Mouse (Mus musculus): ENCODE measurements around the gene Pex11g. TPM values are rescaled to one million over a fixed set of nuclear protein-coding genes. Genes with fewer than 3 reads are reported as not detected.

Gene Pex11g
- polyA plus RNA-seq, 1 experiment: 4.6 TPM

DNA sequence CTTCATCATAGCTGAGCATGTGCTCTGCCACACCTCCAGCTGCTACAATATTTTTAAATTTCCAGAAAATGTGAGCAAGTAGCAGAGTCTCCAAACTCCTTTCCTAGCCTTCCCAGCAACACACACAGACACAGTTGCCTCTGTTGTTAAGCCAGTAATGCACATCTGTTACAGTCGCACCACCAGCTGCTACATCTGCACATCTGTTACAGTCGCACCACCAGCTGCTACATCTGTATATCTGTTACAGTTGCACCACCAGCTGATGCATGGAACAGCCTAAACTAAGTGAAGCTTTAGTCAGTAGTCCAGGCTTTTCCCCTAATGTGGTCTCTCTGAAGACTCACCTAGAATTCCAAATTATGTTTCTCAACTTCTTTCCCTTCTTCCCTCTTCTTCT lies 39.1 kb downstream of the Pex11g start:
- no peaks in the 10 kb centered on the region for H3K9me3 ChIP-seq (replicated peaks; ENCODE audit: control insufficient read depth, insufficient read depth, low read length, poor library complexity, severe bottlenecking)
- no peak overlapping the region for H3K27ac ChIP-seq (ENCODE audit: insufficient read depth, low read length)
- H3K36me3 ChIP-seq (ENCODE audit: control insufficient read depth, insufficient read depth, low read length, poor library complexity, severe bottlenecking): peaks cover 53% of the 10 kb centered on the region
- no peaks in the 10 kb centered on the region for H3K27me3 ChIP-seq (ENCODE audit: control insufficient read depth, insufficient read depth, low read length, poor library complexity, severe bottlenecking)
- no peak for TF ChIP-seq EP300 (IDR thresholded peaks at IDR 0.05; ENCODE audit: insufficient read depth, low read depth, low read length)
- no peak for TF ChIP-seq POLR2A (IDR thresholded peaks at IDR 0.05; ENCODE audit: insufficient read depth, low read length)
- TF ChIP-seq CTCF (IDR thresholded peaks at IDR 0.05; ENCODE audit: low read depth, low read length): no peak
- no peak overlapping the region for H3K9ac ChIP-seq (ENCODE audit: low read depth, poor library complexity, severe bottlenecking)
- H3K4me3 ChIP-seq (ENCODE audit: low read depth, low read length): no peak overlapping the region
- peaks cover 4% of the 10 kb centered on the region for H3K4me1 ChIP-seq (ENCODE audit: control insufficient read depth, insufficient read depth, low read length)

DNA sequence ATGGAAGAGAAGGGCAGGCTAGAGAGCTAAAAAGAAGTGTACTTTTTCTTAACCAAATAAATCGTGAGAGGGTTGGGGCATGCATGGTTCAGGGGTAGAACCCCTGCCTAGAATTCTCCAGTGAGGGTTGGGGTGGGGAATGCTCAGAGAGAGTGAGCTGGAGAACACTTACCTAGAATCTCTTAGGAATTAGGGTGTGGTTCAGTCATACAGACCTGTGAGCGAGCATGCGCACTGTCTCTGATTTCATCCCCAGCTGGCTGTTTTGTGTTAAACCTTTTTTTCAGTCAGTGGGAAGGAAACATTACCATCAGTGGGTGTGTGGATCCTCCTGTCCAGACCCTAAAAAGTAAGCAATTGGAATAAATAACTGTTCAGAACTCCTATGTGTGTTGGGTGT lies 41.3 kb downstream of the Pex11g start:
- TF ChIP-seq POLR2A (IDR thresholded peaks at IDR 0.05; ENCODE audit: insufficient read depth, low read length) (no peak), CTCF (IDR thresholded peaks at IDR 0.05; ENCODE audit: low read depth, low read length) (no peak), EP300 (IDR thresholded peaks at IDR 0.05; ENCODE audit: insufficient read depth, low read depth, low read length) (no peak)
- H3K4me3 ChIP-seq (ENCODE audit: low read depth, low read length): no peak overlapping the region

DNA sequence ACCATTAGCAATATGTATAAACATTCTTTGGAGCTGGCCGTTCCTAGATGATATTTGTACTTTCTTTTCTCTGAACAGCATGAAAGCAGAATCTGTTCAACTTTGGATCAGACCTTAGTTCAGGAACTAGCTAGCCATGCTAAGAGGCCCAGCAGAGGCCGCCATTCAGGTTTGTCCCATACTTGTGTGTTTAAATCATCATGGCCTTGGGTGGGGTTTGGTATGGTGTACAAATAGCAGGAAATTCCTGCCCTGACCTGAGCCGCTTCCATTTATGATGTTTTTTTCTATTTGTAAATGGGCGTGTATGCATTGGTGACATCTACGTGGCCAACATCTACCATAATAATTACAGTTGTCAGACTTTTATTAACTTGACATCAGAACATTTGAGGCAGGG lies 42.3 kb downstream of the Pex11g start:
- Histone ChIP-seq H3K36me3 (ENCODE audit: control insufficient read depth, insufficient read depth, low read length, poor library complexity, severe bottlenecking) (peaks cover 29% of the 10 kb centered on the region), H3K27ac (ENCODE audit: insufficient read depth, low read length) (no peak overlapping the region), H3K9me3 (replicated peaks; ENCODE audit: control insufficient read depth, insufficient read depth, low read length, poor library complexity, severe bottlenecking) (no peaks in the 10 kb centered on the region), H3K9ac (ENCODE audit: low read depth, poor library complexity, severe bottlenecking) (no peak overlapping the region), H3K4me3 (ENCODE audit: low read depth, low read length) (no peak overlapping the region), H3K27me3 (ENCODE audit: control insufficient read depth, insufficient read depth, low read length, poor library complexity, severe bottlenecking) (no peaks in the 10 kb centered on the region), H3K4me1 (ENCODE audit: control insufficient read depth, insufficient read depth, low read length) (peaks cover 4% of the 10 kb centered on the region)
- TF ChIP-seq EP300 (IDR thresholded peaks at IDR 0.05; ENCODE audit: insufficient read depth, low read depth, low read length) (no peak), POLR2A (IDR thresholded peaks at IDR 0.05; ENCODE audit: insufficient read depth, low read length) (no peak), CTCF (IDR thresholded peaks at IDR 0.05; ENCODE audit: low read depth, low read length) (no peak)

More for the DNA sequence above, 41.3 kb downstream of the Pex11g start:
- H3K9me3 ChIP-seq (replicated peaks; ENCODE audit: control insufficient read depth, insufficient read depth, low read length, poor library complexity, severe bottlenecking): no peaks in the 10 kb centered on the region
- H3K36me3 ChIP-seq (ENCODE audit: control insufficient read depth, insufficient read depth, low read length, poor library complexity, severe bottlenecking): peaks cover 34% of the 10 kb centered on the region
- H3K4me1 ChIP-seq (ENCODE audit: control insufficient read depth, insufficient read depth, low read length): peaks cover 4% of the 10 kb centered on the region
- no peak overlapping the region for H3K9ac ChIP-seq (ENCODE audit: low read depth, poor library complexity, severe bottlenecking)
- H3K27me3 ChIP-seq (ENCODE audit: control insufficient read depth, insufficient read depth, low read length, poor library complexity, severe bottlenecking): no peaks in the 10 kb centered on the region
- 0 out of 2 replicates have a peak overlapping the region, but pooled peaks have one; percentile 46 for H3K27ac ChIP-seq (ENCODE audit: insufficient read depth, low read length)

DNA sequence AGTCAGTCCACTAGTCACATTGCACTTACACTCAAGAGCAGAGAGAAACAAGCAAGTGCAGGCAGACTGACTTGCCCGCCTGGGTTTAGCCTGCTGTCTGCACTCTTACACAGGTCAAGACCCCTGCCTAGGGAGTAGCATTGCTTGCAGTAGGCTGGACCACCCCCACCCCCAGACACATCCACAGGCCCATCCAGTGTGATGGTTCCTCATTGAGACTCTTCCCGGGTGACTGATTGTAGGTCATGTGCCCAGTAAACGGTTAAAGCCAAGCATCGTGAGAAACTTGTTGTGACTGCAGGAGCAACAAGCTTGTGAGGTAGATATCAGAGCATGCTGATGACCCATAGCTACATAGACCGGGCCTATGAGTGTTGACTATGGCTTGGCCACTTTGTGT lies 46.0 kb downstream of the Pex11g start:
- Histone ChIP-seq H3K27ac (ENCODE audit: insufficient read depth, low read length) (no peak overlapping the region), H3K4me3 (ENCODE audit: low read depth, low read length) (no peak overlapping the region), H3K27me3 (ENCODE audit: control insufficient read depth, insufficient read depth, low read length, poor library complexity, severe bottlenecking) (no peaks in the 10 kb centered on the region), H3K9ac (ENCODE audit: low read depth, poor library complexity, severe bottlenecking) (no peak overlapping the region), H3K36me3 (ENCODE audit: control insufficient read depth, insufficient read depth, low read length, poor library complexity, severe bottlenecking) (0 out of 2 replicates have a peak, but pooled peaks cover 10% of the 10 kb centered on the region), H3K4me1 (ENCODE audit: control insufficient read depth, insufficient read depth, low read length) (peaks cover 9% of the 10 kb centered on the region), H3K9me3 (replicated peaks; ENCODE audit: control insufficient read depth, insufficient read depth, low read length, poor library complexity, severe bottlenecking) (no peaks in the 10 kb centered on the region)
- no peak for TF ChIP-seq CTCF (IDR thresholded peaks at IDR 0.05; ENCODE audit: low read depth, low read length)
- TF ChIP-seq POLR2A (IDR thresholded peaks at IDR 0.05; ENCODE audit: insufficient read depth, low read length): no peak
- no peak for TF ChIP-seq EP300 (IDR thresholded peaks at IDR 0.05; ENCODE audit: insufficient read depth, low read depth, low read length)

DNA sequence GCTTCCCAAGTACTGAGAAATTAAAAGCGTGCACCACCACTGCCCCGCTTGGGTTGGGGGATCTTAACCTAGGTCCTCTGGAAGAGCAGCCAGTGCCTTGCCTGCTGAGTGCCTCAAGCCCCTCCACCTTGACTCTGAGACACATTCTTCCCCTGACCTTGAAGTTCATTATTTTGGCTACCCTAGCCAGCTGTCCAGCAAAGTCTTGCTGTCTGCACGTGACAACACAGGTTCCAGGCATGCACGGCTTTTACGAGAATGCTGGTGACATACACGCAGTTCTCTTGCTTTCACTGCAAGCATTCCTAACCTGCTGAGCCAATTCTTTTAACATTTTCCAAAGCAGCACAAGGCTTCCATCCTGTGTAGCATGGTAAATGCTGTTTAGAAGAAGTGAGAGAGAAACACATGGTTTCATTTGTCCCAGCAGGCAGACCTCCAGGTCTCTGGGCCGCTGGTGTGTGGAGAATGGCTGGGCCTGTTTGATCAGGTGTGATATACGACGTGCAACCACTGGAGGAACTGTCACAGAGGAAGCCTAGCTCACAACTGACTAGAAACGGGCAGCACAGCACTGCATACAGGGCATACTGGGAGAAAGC lies 47.3 kb downstream of the Pex11g start:
- TF ChIP-seq CTCF (IDR thresholded peaks at IDR 0.05; ENCODE audit: low read depth, low read length) (no peak), EP300 (IDR thresholded peaks at IDR 0.05; ENCODE audit: insufficient read depth, low read depth, low read length) (peak; percentile 57; the same call in 1 of the 2 replicates)
- Histone ChIP-seq H3K4me1 (ENCODE audit: control insufficient read depth, insufficient read depth, low read length) (peaks cover 15% of the 10 kb centered on the region), H3K27ac (ENCODE audit: insufficient read depth, low read length) (no peak overlapping the region), H3K36me3 (ENCODE audit: control insufficient read depth, insufficient read depth, low read length, poor library complexity, severe bottlenecking) (0 out of 2 replicates have a peak, but pooled peaks cover 10% of the 10 kb centered on the region), H3K4me3 (ENCODE audit: low read depth, low read length) (no peak overlapping the region), H3K27me3 (ENCODE audit: control insufficient read depth, insufficient read depth, low read length, poor library complexity, severe bottlenecking) (no peaks in the 10 kb centered on the region), H3K9me3 (replicated peaks; ENCODE audit: control insufficient read depth, insufficient read depth, low read length, poor library complexity, severe bottlenecking) (no peaks in the 10 kb centered on the region), H3K9ac (ENCODE audit: low read depth, poor library complexity, severe bottlenecking) (no peak overlapping the region)

DNA sequence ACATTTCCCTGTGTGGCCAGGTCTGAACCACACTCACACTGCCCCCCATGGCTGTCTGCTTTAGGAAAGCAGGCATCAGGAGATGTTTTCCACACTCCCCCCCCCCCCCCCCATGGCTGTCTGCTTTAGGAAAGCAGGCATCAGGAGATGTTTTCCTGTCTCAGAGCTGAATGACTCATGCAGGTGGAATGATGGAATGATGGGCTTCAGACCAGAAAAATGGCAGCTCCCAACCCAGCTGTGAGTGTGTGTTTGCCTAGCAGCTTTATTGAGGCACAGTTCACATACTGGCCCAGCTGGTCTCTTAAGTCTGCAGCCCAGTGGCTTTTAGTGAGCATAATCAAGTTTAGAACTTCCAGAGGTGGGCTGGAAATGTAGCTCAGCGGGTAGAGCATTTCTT lies 49.4 kb downstream of the Pex11g start:
- H3K4me1 ChIP-seq (ENCODE audit: control insufficient read depth, insufficient read depth, low read length): peaks cover 18% of the 10 kb centered on the region
- no peak for TF ChIP-seq CTCF (IDR thresholded peaks at IDR 0.05; ENCODE audit: low read depth, low read length)
- TF ChIP-seq EP300 (IDR thresholded peaks at IDR 0.05; ENCODE audit: insufficient read depth, low read depth, low read length): no peak
- no peak for TF ChIP-seq POLR2A (IDR thresholded peaks at IDR 0.05; ENCODE audit: insufficient read depth, low read length)
- no peaks in the 10 kb centered on the region for H3K9me3 ChIP-seq (replicated peaks; ENCODE audit: control insufficient read depth, insufficient read depth, low read length, poor library complexity, severe bottlenecking)
- H3K27ac ChIP-seq (ENCODE audit: insufficient read depth, low read length): peak overlapping the region; percentile 84
- no peak overlapping the region for H3K9ac ChIP-seq (ENCODE audit: low read depth, poor library complexity, severe bottlenecking)
- H3K27me3 ChIP-seq (ENCODE audit: control insufficient read depth, insufficient read depth, low read length, poor library complexity, severe bottlenecking): no peaks in the 10 kb centered on the region
- 0 out of 2 replicates have a peak, but pooled peaks cover 10% of the 10 kb centered on the region for H3K36me3 ChIP-seq (ENCODE audit: control insufficient read depth, insufficient read depth, low read length, poor library complexity, severe bottlenecking)
- no peak overlapping the region for H3K4me3 ChIP-seq (ENCODE audit: low read depth, low read length)
